ENCODE assay signal across 8 mouse cellular contexts in genomic region chr4:132075796-132076195, GRCm38 (mm10). TPM values are rescaled to one million over a fixed set of nuclear protein-coding genes. Genes with fewer than 3 reads are reported as not detected.
A peak's percentile ranks its signal among the peaks of the same experiment; 100 is the strongest.
DNase-seq lines count a peak whose midpoint lies in the region; ATAC-seq and TF ChIP-seq lines count a peak whose summit lies in the region.

No protein-coding gene starts in this region.

- DNase-seq in left cerebral cortex, adult 2 months (ENCODE audit: extremely low spot score in 1 of 2, low spot score in 2 of 2): no peak
- no peak for DNase-seq in left cerebral cortex, postnatal 25 days (ENCODE audit: low spot score in 2 of 2)
- no peak for DNase-seq in embryonic facial prominence, embryonic 14.5 days (ENCODE audit: low spot score)
- no peak for DNase-seq in embryo, embryonic 9.5 days (ENCODE audit: extremely low spot score)
- no peak for DNase-seq in testis, postnatal 14 days (ENCODE audit: low spot score)

- peak overlapping the region; percentile 84 for H3K4me2 ChIP-seq in embryonic facial prominence, embryonic 14.5 days (ENCODE audit: low read depth, low read length)
- peak overlapping the region; percentile 100 for H3K4me2 ChIP-seq in hindbrain, embryonic 13.5 days
- H3K4me2 ChIP-seq in midbrain, embryonic 15.5 days: peak overlapping the region; percentile 100

- TF ChIP-seq CTCF in left cerebral cortex, adult 2 months (IDR thresholded peaks at IDR 0.05): no peak

- peak overlapping the region; percentile 89 for H3K4me3 ChIP-seq in left cerebral cortex, adult 2 months
- H3K4me3 ChIP-seq in embryonic facial prominence, embryonic 14.5 days (ENCODE audit: low read depth, low read length): peak overlapping the region; percentile 66; the same call in 1 of the 2 replicates
- peak overlapping the region; percentile 54; the same call in 1 of the 2 replicates for H3K4me3 ChIP-seq in hindbrain, embryonic 13.5 days
- peak overlapping the region; percentile 79; the same call in 1 of the 2 replicates for H3K4me3 ChIP-seq in midbrain, embryonic 15.5 days

- no peaks in the 10 kb centered on the region for H3K27me3 ChIP-seq in embryonic facial prominence, embryonic 14.5 days (replicated peaks; ENCODE audit: control insufficient read depth, insufficient read depth, low read length)
- peaks cover 33% of the 10 kb centered on the region for H3K27me3 ChIP-seq in hindbrain, embryonic 13.5 days
- peaks cover 19% of the 10 kb centered on the region for H3K27me3 ChIP-seq in midbrain, embryonic 15.5 days (replicated peaks)

- H3K9me3 ChIP-seq in embryonic facial prominence, embryonic 14.5 days (ENCODE audit: control insufficient read depth, low read length): no peaks in the 10 kb centered on the region
- H3K9me3 ChIP-seq in hindbrain, embryonic 13.5 days: no peaks in the 10 kb centered on the region
- no peaks in the 10 kb centered on the region for H3K9me3 ChIP-seq in midbrain, embryonic 15.5 days

- 33% methylated on average over 1 of the region's 1 CpGs for WGBS in embryonic facial prominence, embryonic 14.5 days
- 60% methylated on average over 1 of the region's 1 CpGs for WGBS in hindbrain, embryonic 13.5 days
- 13% methylated on average over 1 of the region's 1 CpGs for WGBS in midbrain, embryonic 15.5 days

- intact Hi-C loops in left cerebral cortex, adult 2 months (cut with DNase I): loop anchor here (2.0 to 5.0 kb wide), 2 partner anchors 38 to 159 kb away; no protein-coding TSS in a partner anchor
- intact Hi-C loops in left cerebral cortex, postnatal 25 days (cut with DNase I): loop anchor here (2.0 to 5.0 kb wide), 2 partner anchors 27 to 43 kb away; no protein-coding TSS in a partner anchor

- H3K27ac ChIP-seq in left cerebral cortex, adult 2 months: peak overlapping the region; percentile 41; the same call in 1 of the 2 replicates
- no peak overlapping the region for H3K27ac ChIP-seq in embryonic facial prominence, embryonic 14.5 days (replicated peaks; ENCODE audit: low read depth, low read length)
- H3K27ac ChIP-seq in hindbrain, embryonic 13.5 days: no peak overlapping the region
- H3K27ac ChIP-seq in midbrain, embryonic 15.5 days: no peak overlapping the region

- H3K4me1 ChIP-seq in embryonic facial prominence, embryonic 14.5 days (ENCODE audit: control insufficient read depth, insufficient read depth, low read length): peaks cover 3% of the 10 kb centered on the region
- peaks cover 13% of the 10 kb centered on the region for H3K4me1 ChIP-seq in hindbrain, embryonic 13.5 days (replicated peaks)
- H3K4me1 ChIP-seq in midbrain, embryonic 15.5 days: peaks cover 22% of the 10 kb centered on the region

- no peak overlapping the region for H3K9ac ChIP-seq in embryonic facial prominence, embryonic 14.5 days (ENCODE audit: low read depth, low read length)
- no peak overlapping the region for H3K9ac ChIP-seq in hindbrain, embryonic 13.5 days
- no peak overlapping the region for H3K9ac ChIP-seq in midbrain, embryonic 15.5 days

- H3K36me3 ChIP-seq in embryonic facial prominence, embryonic 14.5 days (ENCODE audit: control insufficient read depth, insufficient read depth, low read length): no peaks in the 10 kb centered on the region
- H3K36me3 ChIP-seq in hindbrain, embryonic 13.5 days: no peaks in the 10 kb centered on the region
- H3K36me3 ChIP-seq in midbrain, embryonic 15.5 days (replicated peaks): no peaks in the 10 kb centered on the region

- no peak for ATAC-seq in embryonic facial prominence, embryonic 14.5 days (ENCODE audit: low read depth)
- ATAC-seq in hindbrain, embryonic 13.5 days (ENCODE audit: low FRiP score): no peak
- no peak for ATAC-seq in midbrain, embryonic 15.5 days (replicated peaks)
- no peak for ATAC-seq in CD4-positive, CD25-positive, alpha-beta regulatory T cell, adult 4 months

RNA-seq across cellular contexts. Expression of gene Epb41, which starts 0.7 kb away (rescaled TPM):
- 10 to 100 TPM; 40.7 to 41.7 TPM for total RNA-seq in left cerebral cortex, adult 2 months (2021)
- 10 to 100 TPM; 32.5 to 42.7 TPM for total RNA-seq in left cerebral cortex, postnatal 25 days (2021)
- 64.9 and 65.1 TPM in 2 replicates for polyA plus RNA-seq in embryonic facial prominence, embryonic 14.5 days (2014; fragmentation: Nextera tagmentation; extraction: Ambion mirVana)
- polyA plus RNA-seq in hindbrain, embryonic 13.5 days (2015; fragmentation: Nextera tagmentation; extraction: Ambion mirVana): 94.7 and 95.1 TPM in 2 replicates
- 74.4 and 80.1 TPM in 2 replicates for polyA plus RNA-seq in midbrain, embryonic 15.5 days (2015; fragmentation: Nextera tagmentation; extraction: Ambion mirVana)
- polyA plus RNA-seq in CD4-positive, CD25-positive, alpha-beta regulatory T cell, adult 4 months (2017; shearing (Covaris generic)): 10 to 100 TPM; 32.3 to 35.4 TPM

RNA-seq across cellular contexts. Expression of gene Gm10300, which starts 1.3 kb away (rescaled TPM):
- total RNA-seq in left cerebral cortex, adult 2 months (2021): not detected
- not detected for total RNA-seq in left cerebral cortex, postnatal 25 days (2021)
- 0.07 and 0.14 TPM in 2 replicates for polyA plus RNA-seq in embryonic facial prominence, embryonic 14.5 days (2014; fragmentation: Nextera tagmentation; extraction: Ambion mirVana)
- not detected in 2 replicates for polyA plus RNA-seq in hindbrain, embryonic 13.5 days (2015; fragmentation: Nextera tagmentation; extraction: Ambion mirVana)
- 0.08 TPM in 1 of 2 replicates, not detected in the other for polyA plus RNA-seq in midbrain, embryonic 15.5 days (2015; fragmentation: Nextera tagmentation; extraction: Ambion mirVana)
- not detected for polyA plus RNA-seq in CD4-positive, CD25-positive, alpha-beta regulatory T cell, adult 4 months (2017; shearing (Covaris generic))
